Mouse (Mus musculus): Measurements from ENCODE around the gene Rnase13. TPM values are rescaled to one million over a fixed set of nuclear protein-coding genes. Genes with fewer than 3 reads are reported as not detected.

Gene Rnase13
- polyA plus RNA-seq, 1 experiment from 2014 or later: not detected

Other genes with a start within 250 kb of the Rnase13 start
- not detected in 2 replicates for gene Gm17079, start 227.3 kb downstream of the Rnase13 start, polyA plus RNA-seq (2016; fragmentation: Nextera tagmentation; extraction: Ambion mirVana)
- not detected in 2 replicates for gene Gm5800, start 205.6 kb downstream of the Rnase13 start, polyA plus RNA-seq (2016; fragmentation: Nextera tagmentation; extraction: Ambion mirVana)
- gene Ang4, start 149.2 kb downstream of the Rnase13 start, polyA plus RNA-seq (2016; fragmentation: Nextera tagmentation; extraction: Ambion mirVana): not detected in 2 replicates
- not detected in 2 replicates for gene AY358078, start 122.7 kb downstream of the Rnase13 start, polyA plus RNA-seq (2016; fragmentation: Nextera tagmentation; extraction: Ambion mirVana)
- 3.6 and 12.0 TPM in 2 replicates for gene Ear6, start 69.1 kb downstream of the Rnase13 start, polyA plus RNA-seq (2016; fragmentation: Nextera tagmentation; extraction: Ambion mirVana)
- 19.6 and 20.4 TPM in 2 replicates for gene Mettl17, start 37.9 kb downstream of the Rnase13 start, polyA plus RNA-seq (2016; fragmentation: Nextera tagmentation; extraction: Ambion mirVana)
- gene Slc39a2, start 29.9 kb downstream of the Rnase13 start, polyA plus RNA-seq (2016; fragmentation: Nextera tagmentation; extraction: Ambion mirVana): 0.06 and 0.11 TPM in 2 replicates
- 17.0 and 17.3 TPM in 2 replicates for gene Ndrg2, start 8.6 kb downstream of the Rnase13 start, polyA plus RNA-seq (2016; fragmentation: Nextera tagmentation; extraction: Ambion mirVana)
- gene Tppp2, start 4.3 kb downstream of the Rnase13 start, polyA plus RNA-seq (2016; fragmentation: Nextera tagmentation; extraction: Ambion mirVana): not detected in 2 replicates
- gene Arhgef40, start 61.9 kb upstream of the Rnase13 start, polyA plus RNA-seq (2016; fragmentation: Nextera tagmentation; extraction: Ambion mirVana): 34.8 and 40.1 TPM in 2 replicates
- 0.32 and 0.39 TPM in 2 replicates for gene Tmem253, start 92.9 kb upstream of the Rnase13 start, polyA plus RNA-seq (2016; fragmentation: Nextera tagmentation; extraction: Ambion mirVana)
- 15.3 and 15.8 TPM in 2 replicates for gene Zfp219, start 98.0 kb upstream of the Rnase13 start, polyA plus RNA-seq (2016; fragmentation: Nextera tagmentation; extraction: Ambion mirVana)
- gene Olfr221, start 119.7 kb upstream of the Rnase13 start, polyA plus RNA-seq (2016; fragmentation: Nextera tagmentation; extraction: Ambion mirVana): not detected in 2 replicates
- 438 and 448 TPM in 2 replicates for gene Hnrnpc, start 181.3 kb upstream of the Rnase13 start, polyA plus RNA-seq (2016; fragmentation: Nextera tagmentation; extraction: Ambion mirVana)
- gene Rpgrip1, start 187.9 kb upstream of the Rnase13 start, polyA plus RNA-seq (2016; fragmentation: Nextera tagmentation; extraction: Ambion mirVana): 58.2 and 62.1 TPM in 2 replicates

Data from liver, embryonic 12.5 days (tissue).